ENCODE assay signal across 8 mouse cellular contexts in the genomic region with DNA sequence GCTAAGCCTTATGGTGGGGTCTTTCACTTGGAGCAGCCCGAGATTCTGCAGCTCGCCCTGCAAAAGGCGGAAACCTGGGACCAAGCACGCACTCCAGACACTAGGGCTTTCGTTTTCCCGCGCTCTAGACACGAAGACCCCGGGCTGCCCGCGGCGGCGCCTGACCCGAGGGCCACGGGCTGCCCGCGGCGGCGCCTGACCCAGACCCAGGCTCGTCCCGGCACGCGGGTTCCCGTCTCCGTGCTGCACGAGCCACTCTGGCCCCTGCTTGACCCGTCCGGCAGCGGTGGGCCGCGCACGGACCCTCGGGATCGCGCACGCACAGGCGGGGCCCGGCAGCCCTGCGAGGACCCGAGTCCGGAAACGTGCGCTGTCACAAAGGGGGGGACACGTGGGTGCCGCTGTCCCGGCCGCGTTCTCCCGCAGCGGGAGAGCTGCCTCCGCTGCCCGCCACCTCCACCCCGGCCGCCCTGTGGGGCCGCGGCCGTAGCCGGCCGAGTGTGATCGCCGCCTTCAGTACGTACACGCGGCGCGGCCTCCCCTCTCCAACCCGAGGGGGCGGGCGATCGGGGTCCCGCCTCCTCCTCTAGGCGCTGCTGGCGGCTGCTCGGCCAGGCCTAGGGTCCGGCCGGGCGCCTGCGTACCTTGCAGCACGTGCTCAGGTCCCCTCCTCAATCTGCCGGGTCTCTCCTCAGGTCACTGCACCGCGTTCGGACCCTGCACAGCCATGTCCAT. TPM values are rescaled to one million over a fixed set of nuclear protein-coding genes. Genes with fewer than 3 reads are reported as not detected.
DNase-seq lines count a peak whose midpoint lies in the region; ATAC-seq and TF ChIP-seq lines count a peak whose summit lies in the region.

Gene Vars (plus strand): TSS at position 271 of the 735 bp plus-strand sequence.

- WGBS in hindbrain, embryonic 10.5 days = under 1% methylated on average over 83 of the region's 83 CpGs
- WGBS in lung, embryonic 15.5 days = under 1% methylated on average over 83 of the region's 83 CpGs
- WGBS in olfactory bulb, adult 2 months = under 1% methylated on average over 83 of the region's 83 CpGs
- under 1% methylated on average over 83 of the region's 83 CpGs for WGBS in thymus, adult 2 months

- peak; percentile 92 for ATAC-seq in lung, embryonic 15.5 days (ENCODE audit: borderline replicate concordance, extremely low read depth, low FRiP score, low TSS enrichment)

- H3K27ac ChIP-seq in hindbrain, embryonic 10.5 days = peak within 1 kb of the TSS; percentile 95
- peak within 1 kb of the TSS; percentile 96 for H3K27ac ChIP-seq in lung, embryonic 15.5 days
- peak within 1 kb of the TSS; percentile 59 for H3K27ac ChIP-seq in olfactory bulb, adult 2 months (ENCODE audit: insufficient read depth, low read depth, low read length)
- peak within 1 kb of the TSS; percentile 90 for H3K27ac ChIP-seq in thymus, adult 2 months (ENCODE audit: control insufficient read depth, insufficient read depth, low read length)

- H3K36me3 ChIP-seq in hindbrain, embryonic 10.5 days = peaks cover 66% of the 10 kb centered on the region
- H3K36me3 ChIP-seq in lung, embryonic 15.5 days = peaks cover 48% of the 10 kb centered on the region
- peaks cover 22% of the 10 kb centered on the region for H3K36me3 ChIP-seq in thymus, adult 2 months (ENCODE audit: control insufficient read depth, insufficient read depth, low read length)

- no peaks in the 10 kb centered on the region for H3K27me3 ChIP-seq in hindbrain, embryonic 10.5 days (ENCODE audit: insufficient read depth, poor library complexity, severe bottlenecking)
- no peaks in the 10 kb centered on the region for H3K27me3 ChIP-seq in lung, embryonic 15.5 days
- H3K27me3 ChIP-seq in thymus, adult 2 months (ENCODE audit: control insufficient read depth, insufficient read depth, low read length) = no peaks in the 10 kb centered on the region

- peaks cover 69% of the 10 kb centered on the region for H3K4me1 ChIP-seq in hindbrain, embryonic 10.5 days (replicated peaks)
- peaks cover 50% of the 10 kb centered on the region for H3K4me1 ChIP-seq in lung, embryonic 15.5 days
- peaks cover 10% of the 10 kb centered on the region for H3K4me1 ChIP-seq in olfactory bulb, adult 2 months (ENCODE audit: control insufficient read depth, insufficient read depth, low read length)
- peaks cover 38% of the 10 kb centered on the region for H3K4me1 ChIP-seq in thymus, adult 2 months (replicated peaks; ENCODE audit: control insufficient read depth, insufficient read depth, low read length)

- H3K9ac ChIP-seq in lung, embryonic 15.5 days = peak within 1 kb of the TSS; percentile 77

- H3K9me3 ChIP-seq in hindbrain, embryonic 10.5 days = no peaks in the 10 kb centered on the region
- no peaks in the 10 kb centered on the region for H3K9me3 ChIP-seq in lung, embryonic 15.5 days

- peak within 1 kb of the TSS; percentile 89 for H3K4me3 ChIP-seq in hindbrain, embryonic 10.5 days
- H3K4me3 ChIP-seq in lung, embryonic 15.5 days = peak within 1 kb of the TSS; percentile 62
- H3K4me3 ChIP-seq in olfactory bulb, adult 2 months (ENCODE audit: insufficient read depth, low read depth, low read length) = peak within 1 kb of the TSS; percentile 84
- H3K4me3 ChIP-seq in thymus, adult 2 months (ENCODE audit: control insufficient read depth, insufficient read depth, low read length) = peak within 1 kb of the TSS; percentile 85

- DNase-seq in NIH3T3 (ENCODE audit: low read depth) = peak; percentile 94
- peak; percentile 87 for DNase-seq in cerebellum, adult 9-11 months
- peak; percentile 33 to 73 for DNase-seq in frontal cortex, adult 2 months (ENCODE audit: extremely low spot score in 1 of 2, low spot score in 1 of 2)
- peak; percentile 96 for DNase-seq in hindbrain, embryonic 10.5 days (ENCODE audit: low spot score)
- DNase-seq in layer of hippocampus, adult 9-10 months (ENCODE audit: low spot score) = peak; percentile 49
- DNase-seq in thymus, adult 2 months = peak; percentile 80

- peak within 1 kb of the TSS; percentile 85 for H3K4me2 ChIP-seq in lung, embryonic 15.5 days

- TF ChIP-seq POLR2A in olfactory bulb, adult 2 months (IDR thresholded peaks at IDR 0.05; ENCODE audit: insufficient read depth, low read depth, low read length) = peak; percentile 54
- no peak for TF ChIP-seq POLR2A in thymus, adult 2 months (IDR thresholded peaks at IDR 0.05; ENCODE audit: control insufficient read depth, extremely low read depth, insufficient read depth, low read length, poor library complexity)

- TF ChIP-seq CTCF in olfactory bulb, adult 2 months (IDR thresholded peaks at IDR 0.05; ENCODE audit: insufficient read depth, low read depth, low read length) = no peak
- no peak; the same call in 1 of the 2 replicates for TF ChIP-seq CTCF in thymus, adult 2 months (IDR thresholded peaks at IDR 0.05; ENCODE audit: borderline replicate concordance, control insufficient read depth, extremely low read depth, insufficient read depth, low read length, poor library complexity)

RNA-seq across cellular contexts. Expression of gene Vars, which starts in this region (rescaled TPM):
- 48.2 and 55.1 TPM in 2 replicates for polyA plus RNA-seq in frontal cortex, adult 2 months (2012; rRNA removed)
- polyA plus RNA-seq in hindbrain, embryonic 10.5 days (2016; fragmentation: Nextera tagmentation; extraction: Ambion mirVana) = 176 and 199 TPM in 2 replicates
- 128 and 129 TPM in 2 replicates for polyA plus RNA-seq in lung, embryonic 15.5 days (2015; fragmentation: Nextera tagmentation; extraction: Ambion mirVana)
- polyA plus RNA-seq in olfactory bulb, adult 2 months (2012; ENCODE audit: insufficient read depth, insufficient read length, low replicate concordance, missing spikeins) = not detected in 2 replicates
- polyA plus RNA-seq in thymus, adult 2 months (2012; rRNA removed) = 404 and 545 TPM in 2 replicates

Comparison
In these comparisons a context has a peak if more than half of its experiments do, and no peak if none do; other contexts are left out.
1. Peak in every context shown above with its lines: DNase-seq, ATAC-seq, H3K4me3 ChIP-seq and H3K27ac ChIP-seq.